Mouse (Mus musculus): Measurements from ENCODE around the gene Gm44596. TPM values are rescaled to one million over a fixed set of nuclear protein-coding genes. Genes with fewer than 3 reads are reported as not detected.
"Not testable (repeated sequence)": the region's sequence is repeated elsewhere in the genome, so short reads cannot be mapped to it uniquely, and the experiment has no call there.

Gm44596 gene
- polyA plus RNA-seq, 1 experiment = not detected

DNA sequence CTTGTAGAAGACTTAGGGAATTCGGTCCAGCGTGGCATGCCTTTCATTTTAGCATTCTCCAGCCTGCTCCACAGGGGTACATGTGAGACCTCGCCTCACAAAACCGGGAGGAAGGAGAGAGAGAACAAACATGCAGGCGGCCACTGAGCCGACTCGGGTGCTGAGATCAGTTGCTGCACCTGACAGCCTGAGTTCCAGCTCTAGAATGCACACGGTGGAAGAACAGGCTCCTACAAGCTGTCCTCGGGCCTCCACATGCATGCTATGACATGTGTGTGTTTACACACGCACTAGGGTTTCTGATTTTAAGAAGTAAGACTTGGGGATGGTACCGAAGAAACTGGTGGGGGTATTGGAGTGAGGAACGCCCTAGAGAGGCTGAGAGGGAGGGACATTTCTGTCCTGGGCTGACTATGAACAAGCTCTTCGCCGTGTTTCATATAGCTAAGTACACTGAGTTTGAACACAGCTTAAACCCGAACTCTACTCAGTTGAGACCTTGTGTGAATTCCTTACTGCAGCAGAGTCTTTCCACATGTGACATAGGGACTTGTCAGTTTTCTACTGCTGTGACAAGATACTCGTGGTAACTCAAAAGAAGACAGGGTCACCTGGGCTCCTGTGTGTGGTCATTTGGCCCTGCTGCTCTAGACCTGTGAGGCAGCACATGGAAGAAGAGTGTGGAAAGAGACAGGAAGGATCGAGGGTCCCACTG lies 1.2 kb downstream of the Gm44596 start:
- no peak for TF ChIP-seq GATA1 (IDR thresholded peaks at IDR 0.05; ENCODE audit: low read length)
- TF ChIP-seq TAL1 (IDR thresholded peaks at IDR 0.05; ENCODE audit: low read length) = no peak
- no peaks in the 10 kb centered on the region for H3K4me1 ChIP-seq (ENCODE audit: control insufficient read depth)

DNA sequence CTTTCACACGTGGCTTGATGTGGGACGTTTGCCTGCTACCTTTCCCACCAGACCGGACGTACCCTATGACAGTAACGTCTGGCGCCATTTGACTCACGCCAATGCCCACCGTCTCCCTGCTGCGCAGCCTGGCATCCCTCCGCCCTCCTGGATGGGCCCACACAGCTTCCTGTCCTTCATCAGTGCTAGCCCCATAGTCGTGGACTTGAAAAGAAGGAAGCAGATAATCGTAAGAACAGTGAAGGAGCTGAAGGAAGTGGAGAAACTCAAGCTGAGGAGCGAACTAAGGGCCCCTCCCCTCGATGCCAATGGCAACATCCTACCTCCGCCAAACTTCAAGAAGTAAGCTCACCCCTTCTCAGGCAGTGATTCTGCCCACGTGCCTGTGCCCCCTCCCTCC lies 4.3 kb downstream of the Gm44596 start:
- H3K4me1 ChIP-seq (ENCODE audit: control insufficient read depth) = no peaks in the 10 kb centered on the region
- peaks cover 21% of the 10 kb centered on the region for H3K36me3 ChIP-seq (ENCODE audit: control insufficient read depth)
- no peaks in the 10 kb centered on the region for H3K27me3 ChIP-seq (ENCODE audit: control insufficient read depth)
- TF ChIP-seq TAL1 (IDR thresholded peaks at IDR 0.05; ENCODE audit: low read length) (no peak), GATA1 (IDR thresholded peaks at IDR 0.05; ENCODE audit: low read length) (no peak)
- no peak overlapping the region for H3K4me3 ChIP-seq (replicated peaks)
- no peaks in the 10 kb centered on the region for H3K9me3 ChIP-seq (ENCODE audit: control insufficient read depth, low read length)

More for the DNA sequence above, 1.2 kb downstream of the Gm44596 start:
- Histone ChIP-seq H3K27me3 (ENCODE audit: control insufficient read depth) (no peaks in the 10 kb centered on the region), H3K9me3 (ENCODE audit: control insufficient read depth, low read length) (no peaks in the 10 kb centered on the region), H3K4me3 (replicated peaks) (no peak overlapping the region), H3K36me3 (ENCODE audit: control insufficient read depth) (peaks cover 52% of the 10 kb centered on the region)

DNA sequence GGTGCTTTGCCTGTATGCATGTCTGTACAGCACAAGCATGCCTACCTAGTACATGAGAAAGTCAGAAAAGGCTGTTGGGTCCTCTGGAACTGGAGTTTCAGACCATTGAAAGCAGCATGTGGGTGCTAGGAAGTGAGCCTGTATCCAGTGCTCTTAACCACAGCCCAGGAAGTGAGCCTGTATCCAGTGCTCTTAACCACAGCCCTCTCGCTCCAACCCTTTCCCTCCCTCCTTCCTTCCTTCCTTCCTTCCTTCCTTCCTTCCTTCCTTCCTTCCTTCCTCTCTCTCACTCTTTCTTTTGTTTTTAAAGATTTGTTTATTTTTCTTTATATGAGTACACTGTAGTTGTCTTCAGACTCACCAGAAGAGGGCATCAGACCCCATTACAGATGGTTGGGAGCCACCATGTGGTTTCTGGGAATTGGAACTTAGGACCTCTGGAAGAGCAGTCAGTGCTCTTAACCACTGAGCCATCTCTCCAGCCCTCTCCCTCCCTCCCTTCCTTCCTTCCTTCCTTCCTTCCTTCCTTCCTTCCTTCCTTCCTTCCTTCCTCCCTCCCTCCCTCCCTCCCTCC lies 5.4 kb downstream of the Gm44596 start:
- H3K4me1 ChIP-seq (ENCODE audit: control insufficient read depth); H3K4me3 ChIP-seq (replicated peaks); H3K9me3 ChIP-seq (ENCODE audit: control insufficient read depth, low read length); H3K27me3 ChIP-seq (ENCODE audit: control insufficient read depth): not testable (repeated sequence)
- H3K36me3 ChIP-seq (ENCODE audit: control insufficient read depth) = peaks cover 12% of the 10 kb centered on the region

DNA sequence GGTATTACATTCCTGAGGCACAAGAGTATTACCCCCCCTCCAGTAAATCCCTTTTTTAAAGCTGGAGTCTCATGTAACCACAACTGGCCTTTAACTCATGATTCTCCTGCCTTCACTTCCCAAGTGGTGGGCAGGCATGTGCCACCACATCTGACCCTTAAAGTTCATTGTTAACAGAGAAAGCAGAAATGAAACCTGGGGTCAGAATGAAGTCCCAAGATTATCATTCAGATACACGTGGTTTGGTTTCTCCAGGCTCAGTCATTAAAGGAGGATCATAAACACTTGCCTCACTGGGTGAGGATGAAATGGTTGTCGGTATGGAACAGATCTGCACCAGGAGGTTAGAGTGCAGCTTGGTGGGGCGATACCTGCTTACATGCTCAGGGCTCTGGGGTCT lies 6.0 kb downstream of the Gm44596 start:
- TF ChIP-seq TAL1 (IDR thresholded peaks at IDR 0.05; ENCODE audit: low read length) (no peak), GATA1 (IDR thresholded peaks at IDR 0.05; ENCODE audit: low read length) (no peak)
- H3K9me3 ChIP-seq (ENCODE audit: control insufficient read depth, low read length) = no peaks in the 10 kb centered on the region

DNA sequence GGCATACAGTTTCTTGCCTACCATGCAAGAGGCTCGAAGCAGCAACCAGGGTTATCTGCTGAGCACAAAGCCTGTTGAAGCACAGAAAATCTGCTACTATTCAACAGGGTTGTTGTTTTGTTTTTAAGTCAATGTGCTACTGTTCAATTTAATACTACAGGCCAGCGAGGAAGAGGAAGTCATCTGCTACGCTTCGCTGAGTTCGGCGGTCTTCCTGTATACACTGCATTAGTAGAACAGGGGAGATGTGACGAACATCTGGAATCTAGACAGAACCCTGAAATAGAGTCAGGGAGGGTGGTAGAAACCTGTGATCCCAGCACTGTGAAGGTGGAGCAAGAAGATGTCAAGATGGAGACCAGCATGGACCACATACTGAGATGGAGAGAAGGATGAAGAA lies 8.4 kb downstream of the Gm44596 start:
- Histone ChIP-seq H3K27me3 (ENCODE audit: control insufficient read depth) (no peaks in the 10 kb centered on the region), H3K4me1 (ENCODE audit: control insufficient read depth) (no peaks in the 10 kb centered on the region), H3K36me3 (ENCODE audit: control insufficient read depth) (no peaks in the 10 kb centered on the region), H3K4me3 (replicated peaks) (no peak overlapping the region), H3K9me3 (ENCODE audit: control insufficient read depth, low read length) (no peaks in the 10 kb centered on the region)
- TF ChIP-seq TAL1 (IDR thresholded peaks at IDR 0.05; ENCODE audit: low read length) = no peak
- no peak for TF ChIP-seq GATA1 (IDR thresholded peaks at IDR 0.05; ENCODE audit: low read length)

More for the DNA sequence above, 6.0 kb downstream of the Gm44596 start:
- Histone ChIP-seq H3K27me3 (ENCODE audit: control insufficient read depth) (no peaks in the 10 kb centered on the region), H3K4me3 (replicated peaks) (no peak overlapping the region), H3K4me1 (ENCODE audit: control insufficient read depth) (no peaks in the 10 kb centered on the region), H3K36me3 (ENCODE audit: control insufficient read depth) (peaks cover 7% of the 10 kb centered on the region)

DNA sequence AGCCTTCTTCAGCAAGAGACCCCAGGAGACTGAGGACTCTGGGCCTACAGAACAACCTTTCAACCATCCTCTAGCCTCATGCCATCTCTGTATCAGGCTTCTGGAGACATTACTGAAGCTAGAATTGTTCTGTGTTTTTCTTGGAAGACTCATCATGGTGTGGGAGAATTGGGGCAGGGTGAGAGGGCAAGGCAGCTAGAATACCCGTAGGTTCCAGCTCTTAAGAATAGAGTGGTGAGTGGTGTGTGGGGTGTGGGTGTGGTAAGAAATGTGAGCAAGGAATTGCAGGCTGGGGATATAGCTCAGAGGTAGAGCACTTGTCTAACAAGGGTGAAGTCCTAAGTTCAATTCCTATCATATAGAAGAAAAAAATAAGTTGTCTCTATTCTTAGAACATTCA lies 9.7 kb downstream of the Gm44596 start:
- Histone ChIP-seq H3K36me3 (ENCODE audit: control insufficient read depth) (no peaks in the 10 kb centered on the region), H3K4me1 (ENCODE audit: control insufficient read depth) (no peaks in the 10 kb centered on the region), H3K27me3 (ENCODE audit: control insufficient read depth) (no peaks in the 10 kb centered on the region), H3K9me3 (ENCODE audit: control insufficient read depth, low read length) (no peaks in the 10 kb centered on the region), H3K4me3 (replicated peaks) (no peak overlapping the region)
- no peak for TF ChIP-seq TAL1 (IDR thresholded peaks at IDR 0.05; ENCODE audit: low read length)
- no peak for TF ChIP-seq GATA1 (IDR thresholded peaks at IDR 0.05; ENCODE audit: low read length)

DNA sequence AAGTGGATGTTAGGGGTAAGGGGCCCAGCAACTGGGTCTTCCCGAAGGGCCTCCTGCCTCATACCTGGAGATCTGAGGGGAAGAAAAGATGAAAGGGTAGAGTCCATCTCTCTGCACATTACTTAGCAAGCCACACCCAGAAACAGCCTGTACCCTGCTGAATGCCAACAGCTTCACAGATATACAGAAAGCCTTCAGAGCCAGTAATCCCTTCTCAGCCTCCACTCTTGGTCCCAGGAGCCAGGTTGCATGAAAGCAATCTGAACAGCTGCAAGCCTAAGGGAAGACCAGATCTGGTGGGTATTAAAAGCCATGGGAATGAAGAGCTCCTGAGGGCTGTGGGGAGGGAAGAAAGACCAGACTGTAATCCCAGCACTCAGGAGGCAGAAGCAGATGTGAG lies 13.9 kb downstream of the Gm44596 start:
- Histone ChIP-seq H3K4me1 (ENCODE audit: control insufficient read depth) (no peaks in the 10 kb centered on the region), H3K9me3 (ENCODE audit: control insufficient read depth, low read length) (no peaks in the 10 kb centered on the region), H3K27me3 (ENCODE audit: control insufficient read depth) (no peaks in the 10 kb centered on the region), H3K36me3 (ENCODE audit: control insufficient read depth) (no peaks in the 10 kb centered on the region), H3K4me3 (replicated peaks) (no peak overlapping the region)
- no peak for TF ChIP-seq GATA1 (IDR thresholded peaks at IDR 0.05; ENCODE audit: low read length)
- no peak for TF ChIP-seq TAL1 (IDR thresholded peaks at IDR 0.05; ENCODE audit: low read length)

DNA sequence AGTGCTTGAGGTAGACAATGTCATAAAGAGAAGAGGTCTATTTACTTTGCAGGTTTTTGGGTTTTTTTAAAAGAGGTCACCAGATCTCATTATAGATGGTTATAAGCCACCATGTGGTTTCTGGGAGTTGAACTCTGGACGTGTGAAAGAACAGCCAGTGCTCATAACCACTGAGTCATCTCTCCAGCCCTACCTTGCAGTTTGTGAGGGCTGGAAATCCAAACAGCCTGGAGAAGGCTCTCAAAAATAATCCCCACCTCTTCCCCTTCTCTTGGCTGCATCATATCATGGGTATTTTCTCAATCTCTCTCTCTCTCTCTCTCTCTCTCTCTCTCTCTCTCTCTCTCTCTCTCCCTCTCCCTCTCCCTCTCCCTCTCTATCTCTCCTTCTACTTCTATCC lies 15.4 kb downstream of the Gm44596 start:
- H3K27me3 ChIP-seq (ENCODE audit: control insufficient read depth) = no peaks in the 10 kb centered on the region
- no peaks in the 10 kb centered on the region for H3K4me1 ChIP-seq (ENCODE audit: control insufficient read depth)
- H3K9me3 ChIP-seq (ENCODE audit: control insufficient read depth, low read length) = no peaks in the 10 kb centered on the region
- TF ChIP-seq GATA1 (IDR thresholded peaks at IDR 0.05; ENCODE audit: low read length) (no peak), TAL1 (IDR thresholded peaks at IDR 0.05; ENCODE audit: low read length) (no peak)
- H3K4me3 ChIP-seq (replicated peaks) = no peak overlapping the region
- no peaks in the 10 kb centered on the region for H3K36me3 ChIP-seq (ENCODE audit: control insufficient read depth)

DNA sequence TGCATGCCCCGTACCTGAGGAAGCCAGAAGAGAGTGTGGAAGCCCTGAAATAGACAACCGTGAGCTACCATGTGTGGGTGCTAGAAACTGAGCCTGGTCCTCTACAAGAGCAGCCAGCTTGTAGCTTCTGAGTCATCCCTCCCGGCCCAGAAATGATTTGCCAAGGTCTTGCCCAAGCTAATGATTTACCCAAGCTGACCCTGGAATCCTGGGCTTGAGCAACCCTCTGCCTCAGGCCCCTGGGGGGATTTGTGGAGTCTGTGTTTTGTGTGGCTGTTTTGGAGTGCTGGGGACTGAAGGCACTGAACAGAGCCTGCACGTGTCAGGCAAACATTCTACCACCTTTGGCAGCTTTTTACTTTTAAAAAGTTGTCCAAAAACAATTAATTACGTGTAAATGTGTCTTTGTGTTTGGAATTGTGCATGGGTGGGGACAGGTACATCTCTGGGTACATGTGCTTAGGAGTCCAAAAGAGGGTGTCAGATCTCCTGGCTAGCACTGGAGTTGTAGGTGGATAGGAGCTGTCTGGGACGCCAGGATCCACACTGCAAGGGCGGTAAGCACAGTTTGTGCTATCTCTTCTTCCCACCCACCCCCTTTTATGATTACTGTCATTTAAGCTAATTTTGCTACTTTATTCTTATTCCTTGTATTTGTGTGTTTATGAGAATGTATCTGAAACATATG lies 22.4 kb downstream of the Gm44596 start:
- no peak for TF ChIP-seq TAL1 (IDR thresholded peaks at IDR 0.05; ENCODE audit: low read length)
- TF ChIP-seq GATA1 (IDR thresholded peaks at IDR 0.05; ENCODE audit: low read length) = no peak
- Histone ChIP-seq H3K4me3 (replicated peaks) (no peak overlapping the region), H3K27me3 (ENCODE audit: control insufficient read depth) (no peaks in the 10 kb centered on the region), H3K9me3 (ENCODE audit: control insufficient read depth, low read length) (no peaks in the 10 kb centered on the region), H3K36me3 (ENCODE audit: control insufficient read depth) (no peaks in the 10 kb centered on the region), H3K4me1 (ENCODE audit: control insufficient read depth) (no peaks in the 10 kb centered on the region)

All from erythroblast, embryonic 14.5 days (primary cell).